Mouse (Mus musculus) forebrain, embryonic 10.5 days (tissue): Measurements from ENCODE around the gene Klf16. TPM values are rescaled to one million over a fixed set of nuclear protein-coding genes. Genes with fewer than 3 reads are reported as not detected.

ENCODE experiments used
- microRNA-seq: library from miRNA; unstranded; fragments of <30 nt; microRNA quantifications from one replicate; pipeline ENCODE4, GENCODE M21; 2017
- polyA plus RNA-seq: library from polyadenylated mRNA; unstranded; fragments of >200 nt; fragmentation: Nextera tagmentation; extraction: Ambion mirVana; gene quantifications from 2 replicates; pipeline ENCODE4 v1.2.1, GENCODE M21; 2016

Klf16 gene
- polyA plus RNA-seq, 1 experiment from 2014 or later, result 7.5 TPM

Small RNA genes within 50 kb of the gene (microRNA-seq; reads per million reads assigned to microRNA genes)
- gene Mir6912, result not detected

Other genes starting within 250 kb of the Klf16 start
- gene Pcsk4, start 247.8 kb downstream of the Klf16 start, polyA plus RNA-seq, result 5.7 and 6.7 TPM in 2 replicates
- gene Reep6, start 247.4 kb downstream of the Klf16 start, polyA plus RNA-seq, result 7.7 and 9.1 TPM in 2 replicates
- gene Adamtsl5, start 228.9 kb downstream of the Klf16 start, polyA plus RNA-seq, result 0.27 and 0.54 TPM in 2 replicates
- 0.43 and 0.71 TPM in 2 replicates for gene Plk5, start 220.9 kb downstream of the Klf16 start, polyA plus RNA-seq
- gene Mex3d, start 189.7 kb downstream of the Klf16 start, polyA plus RNA-seq, result 6.8 and 7.0 TPM in 2 replicates
- 343 and 346 TPM in 2 replicates for gene Mbd3, start 177.8 kb downstream of the Klf16 start, polyA plus RNA-seq
- 625 and 631 TPM in 2 replicates for gene Uqcr11, start 170.5 kb downstream of the Klf16 start, polyA plus RNA-seq
- 191 and 199 TPM in 2 replicates for gene Tcf3, start 143.7 kb downstream of the Klf16 start, polyA plus RNA-seq
- 0.05 and 0.07 TPM in 2 replicates for gene Onecut3, start 82.5 kb downstream of the Klf16 start, polyA plus RNA-seq
- gene Atp8b3, start 38.2 kb downstream of the Klf16 start, polyA plus RNA-seq, result 0.51 and 0.71 TPM in 2 replicates
- 32.8 and 34.8 TPM in 2 replicates for gene Rexo1, start 15.8 kb downstream of the Klf16 start, polyA plus RNA-seq
- 71.8 and 75.5 TPM in 2 replicates for gene Abhd17a, start 13.0 kb upstream of the Klf16 start, polyA plus RNA-seq
- 91.5 and 93.0 TPM in 2 replicates for gene Scamp4, start 25.6 kb upstream of the Klf16 start, polyA plus RNA-seq
- gene Adat3, start 25.6 kb upstream of the Klf16 start, polyA plus RNA-seq, result 10.7 and 11.9 TPM in 2 replicates
- 4.7 and 5.6 TPM in 2 replicates for gene Gm49322, start 28.7 kb upstream of the Klf16 start, polyA plus RNA-seq
- 123 and 133 TPM in 2 replicates for gene Csnk1g2, start 45.5 kb upstream of the Klf16 start, polyA plus RNA-seq
- 71.6 and 78.1 TPM in 2 replicates for gene Btbd2, start 79.8 kb upstream of the Klf16 start, polyA plus RNA-seq
- gene Mknk2, start 100.8 kb upstream of the Klf16 start, polyA plus RNA-seq, result 91.0 and 100 TPM in 2 replicates
- 53.9 and 54.7 TPM in 2 replicates for gene Mob3a, start 124.7 kb upstream of the Klf16 start, polyA plus RNA-seq
- 7.7 and 10.9 TPM in 2 replicates for gene Izumo4, start 124.9 kb upstream of the Klf16 start, polyA plus RNA-seq
- 58.2 and 58.7 TPM in 2 replicates for gene Ap3d1, start 164.9 kb upstream of the Klf16 start, polyA plus RNA-seq
- 20.8 and 21.7 TPM in 2 replicates for gene Dot1l, start 177.9 kb upstream of the Klf16 start, polyA plus RNA-seq
- gene Sf3a2, start 220.9 kb upstream of the Klf16 start, polyA plus RNA-seq, result 110 and 118 TPM in 2 replicates
- 196 and 197 TPM in 2 replicates for gene Plekhj1, start 221.3 kb upstream of the Klf16 start, polyA plus RNA-seq
- 0.09 TPM in 2 replicates for gene Amh, start 227.9 kb upstream of the Klf16 start, polyA plus RNA-seq
- gene Jsrp1, start 236.2 kb upstream of the Klf16 start, polyA plus RNA-seq, result 0.40 and 0.65 TPM in 2 replicates
- gene Oaz1, start 249.3 kb upstream of the Klf16 start, polyA plus RNA-seq, result 2,273 and 2,281 TPM in 2 replicates